Mouse (Mus musculus) neutrophil, adult 59 days (primary cell): ENCODE measurements around the gene Dcaf10. TPM values are rescaled to one million over a fixed set of nuclear protein-coding genes. Genes with fewer than 3 reads are reported as not detected.

ENCODE experiments used
- total RNA-seq, 2 experiments: library from RNA; stranded (reverse); gene quantifications; 1 replicate in 1 of 2; 2 replicates in 1 of 2; pipeline ENCODE4 v1.2.4; 2023

Dcaf10 gene
- 10 to 100 TPM; 14.5 to 15.0 TPM for total RNA-seq

GRCm38 (mm10) chr4:45341669-45342249 is at the start of gene Dcaf10:
TSS of gene Dcaf10 (plus strand) at chr4:45342101.

GRCm38 (mm10) chr4:45296662-45297564 is 45.0 kb upstream of the Dcaf10 start, which contains the start of gene Trmt10b:
TSS of gene Trmt10b (plus strand) at chr4:45297127.

GRCm38 (mm10) chr4:45342286-45343155 is 620 bp downstream of the Dcaf10 start, which contains the start of gene Exosc3:
TSS of gene Exosc3 (minus strand) at chr4:45342732.

GRCm38 (mm10) chr4:45408427-45409132 is 66.7 kb downstream of the Dcaf10 start, which contains the start of gene Slc25a51:
TSS of gene Slc25a51 (minus strand) at chr4:45408766.

Other genes starting within 250 kb of the Dcaf10 start
- 10 to 100 TPM; 30.0 to 30.8 TPM for gene Tomm5, start 234.0 kb upstream of the Dcaf10 start, total RNA-seq
- not detected for gene Frmpd1, start 157.2 kb upstream of the Dcaf10 start, total RNA-seq
- 1 to 10 TPM; 3.4 to 4.2 TPM for gene Trmt10b, start 45.0 kb upstream of the Dcaf10 start, total RNA-seq
- gene Exosc3, start 631 bp downstream of the Dcaf10 start, total RNA-seq: 10 to 100 TPM; 26.0 to 28.9 TPM
- gene Slc25a51, start 66.7 kb downstream of the Dcaf10 start, total RNA-seq: 10 to 100 TPM; 44.8 to 49.1 TPM
- 1 to 10 TPM; 1.6 TPM for gene Shb, start 190.4 kb downstream of the Dcaf10 start, total RNA-seq